Mouse (Mus musculus): ENCODE data around the gene Psd4. TPM values are rescaled to one million over a fixed set of nuclear protein-coding genes. Genes with fewer than 3 reads are reported as not detected.

Psd4 gene
- polyA plus RNA-seq, 1 experiment: 20.1 TPM

- WGBS: 59% methylated on average over 14 of the region's 14 CpGs
Observed at GRCm38 (mm10) chr2:24385111-24385961, 18.0 kb downstream of the Psd4 start.

DNA sequence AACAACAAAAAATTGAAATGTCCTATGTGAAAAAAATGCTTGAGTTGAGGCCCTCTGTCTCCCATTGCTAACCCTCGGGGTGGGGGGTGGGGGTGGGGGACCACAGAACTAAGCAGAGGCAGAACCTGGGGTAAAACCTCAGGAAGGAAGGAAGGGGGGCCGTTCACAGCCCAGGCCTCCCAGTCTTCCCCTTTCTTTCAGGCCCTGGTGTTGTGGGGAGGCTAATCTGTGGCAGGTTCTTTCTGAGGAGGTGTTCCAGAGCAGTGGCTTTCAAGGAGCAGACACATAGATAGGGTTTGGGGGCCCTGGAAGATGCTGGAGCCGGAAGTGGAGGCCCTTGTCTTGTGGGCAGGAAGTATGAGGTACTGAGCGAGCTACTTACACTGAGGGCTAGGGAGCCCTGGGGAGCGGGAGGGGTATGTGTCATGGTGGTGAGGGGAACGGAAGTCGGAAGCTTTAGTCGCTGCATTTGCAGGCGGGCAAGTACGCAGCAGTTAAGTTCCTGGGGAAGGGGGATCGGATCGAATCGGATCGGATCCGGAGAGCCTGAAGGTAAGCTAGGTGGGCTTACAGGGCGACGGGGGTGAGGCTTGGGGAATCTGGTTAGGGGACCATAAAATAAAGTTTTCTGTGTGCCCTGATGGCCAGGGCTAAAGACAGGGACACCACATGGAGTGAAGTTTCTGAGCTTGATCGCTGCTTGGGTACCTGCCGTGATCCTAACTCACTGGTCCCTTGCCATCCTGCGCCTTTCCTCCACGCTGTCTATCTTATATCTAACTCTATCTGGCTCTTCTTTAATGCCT lies 19.0 kb downstream of the Psd4 start:
- 90% methylated on average over 21 of the region's 21 CpGs for WGBS
- no peak for DNase-seq (ENCODE audit: low read depth, low spot score)

More at GRCm38 (mm10) chr2:24385111-24385961, 18.0 kb downstream of the Psd4 start:
- peak; percentile 67 for DNase-seq (ENCODE audit: low read depth, low spot score)

DNA sequence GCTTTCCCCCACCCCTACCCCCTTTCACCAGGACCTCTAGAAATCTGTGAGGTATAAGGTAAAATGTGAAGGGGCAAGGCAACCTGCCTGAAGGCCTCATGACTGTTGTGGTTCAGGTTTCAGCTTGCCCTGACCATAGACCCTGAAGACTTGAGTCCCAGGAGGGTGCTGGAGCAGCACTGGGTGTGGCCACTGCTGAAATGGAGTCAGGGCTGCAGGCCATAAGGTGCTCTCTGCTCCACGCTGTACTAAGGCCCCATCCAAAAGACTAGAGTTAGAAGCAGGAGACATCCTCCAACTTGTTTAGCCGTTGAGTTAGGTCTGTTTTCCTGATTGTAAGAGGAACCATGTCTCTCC lies 19.6 kb downstream of the Psd4 start:
- DNase-seq (ENCODE audit: low read depth, low spot score): no peak
- WGBS: 73% methylated on average over 2 of the region's 2 CpGs

GRCm38 (mm10) chr2:24387361-24388283 lies 20.2 kb downstream of the Psd4 start:
- no peak for DNase-seq (ENCODE audit: low read depth, low spot score)
- WGBS: 84% methylated on average over 4 of the region's 4 CpGs

GRCm38 (mm10) chr2:24393251-24393650 lies 25.9 kb downstream of the Psd4 start:
- no peak for DNase-seq (ENCODE audit: low read depth, low spot score)
- 83% methylated on average over 2 of the region's 2 CpGs for WGBS

- 45% methylated on average over 2 of the region's 2 CpGs for WGBS
- no peak for DNase-seq (ENCODE audit: low read depth, low spot score)
Observed at GRCm38 (mm10) chr2:24397115-24397514, 29.7 kb downstream of the Psd4 start.

DNA sequence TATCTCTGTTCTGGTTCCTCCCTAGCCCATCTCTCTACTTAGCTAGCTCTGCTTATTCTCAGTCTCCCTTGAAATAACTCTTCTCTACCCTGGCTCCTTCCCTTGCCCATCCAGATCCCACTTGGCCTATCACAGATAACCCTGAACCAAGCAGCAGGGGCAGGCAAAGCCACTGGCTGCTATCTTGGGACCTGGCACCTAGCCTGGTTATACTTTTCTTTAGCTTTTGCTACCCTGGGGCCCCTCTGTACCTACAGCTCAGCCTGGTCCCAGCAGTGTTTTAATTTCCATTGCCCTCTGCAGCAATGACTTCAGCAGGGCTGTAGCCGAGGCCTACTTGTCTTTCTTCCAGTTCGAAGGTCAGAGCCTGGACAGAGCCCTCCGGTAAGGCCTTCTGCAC lies 33.3 kb downstream of the Psd4 start:
- 83% methylated on average over 3 of the region's 3 CpGs for WGBS
- no peak for DNase-seq (ENCODE audit: low read depth, low spot score)

GRCm38 (mm10) chr2:24405345-24406012 lies 38.1 kb downstream of the Psd4 start:
- DNase-seq (ENCODE audit: low read depth, low spot score): no peak
- 30% methylated on average over 23 of the region's 23 CpGs for WGBS

GRCm38 (mm10) chr2:24407701-24408485 lies 40.5 kb downstream of the Psd4 start:
- DNase-seq (ENCODE audit: low read depth, low spot score): no peak
- 44% methylated on average over 4 of the region's 4 CpGs for WGBS

DNA sequence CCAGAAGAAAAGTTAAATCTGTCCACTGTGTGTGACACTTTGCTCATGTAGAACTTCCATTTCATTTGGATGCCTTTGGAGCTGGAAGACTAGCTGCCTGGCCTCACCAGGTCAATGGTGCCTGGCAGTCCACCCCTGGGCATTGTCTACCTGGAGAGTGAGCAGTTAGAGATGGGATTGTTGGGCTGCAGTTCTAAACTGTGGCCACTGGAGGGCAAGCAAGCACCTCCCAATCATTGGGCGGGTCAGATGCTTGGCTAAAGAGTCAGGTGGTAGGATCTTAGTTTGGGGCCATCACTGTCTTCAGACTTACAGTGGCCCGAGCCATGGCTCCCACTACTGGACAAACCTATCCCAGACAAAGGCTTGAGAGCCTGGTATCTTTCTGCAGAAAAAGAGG lies 41.8 kb downstream of the Psd4 start:
- DNase-seq (ENCODE audit: low read depth, low spot score): peak; percentile 55
- 2% methylated on average over 2 of the region's 2 CpGs for WGBS

DNA sequence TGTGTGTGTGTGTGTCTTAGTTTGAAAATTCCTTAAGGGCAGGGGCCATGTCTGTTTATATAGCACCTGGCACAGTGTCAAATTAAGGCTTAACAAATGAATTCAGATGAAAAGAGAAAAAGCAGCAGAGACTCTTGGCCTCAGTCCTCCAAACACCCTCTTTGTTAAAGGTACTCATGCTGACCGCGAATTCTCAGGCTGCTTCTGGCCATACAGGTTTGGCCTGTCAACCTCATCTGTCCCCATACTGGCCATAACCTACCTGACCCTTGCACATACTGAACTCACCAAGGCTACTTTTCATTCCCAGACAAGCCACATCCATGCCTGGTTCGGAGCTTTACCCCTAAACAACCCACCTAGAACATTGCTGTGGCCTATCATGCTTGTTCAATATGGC lies 45.8 kb downstream of the Psd4 start:
- DNase-seq (ENCODE audit: low read depth, low spot score): no peak
- 57% methylated on average over 3 of the region's 3 CpGs for WGBS

GRCm38 (mm10) chr2:24413677-24414076 lies 46.3 kb downstream of the Psd4 start:
- 84% methylated on average over 4 of the region's 4 CpGs for WGBS
- DNase-seq (ENCODE audit: low read depth, low spot score): no peak

DNA sequence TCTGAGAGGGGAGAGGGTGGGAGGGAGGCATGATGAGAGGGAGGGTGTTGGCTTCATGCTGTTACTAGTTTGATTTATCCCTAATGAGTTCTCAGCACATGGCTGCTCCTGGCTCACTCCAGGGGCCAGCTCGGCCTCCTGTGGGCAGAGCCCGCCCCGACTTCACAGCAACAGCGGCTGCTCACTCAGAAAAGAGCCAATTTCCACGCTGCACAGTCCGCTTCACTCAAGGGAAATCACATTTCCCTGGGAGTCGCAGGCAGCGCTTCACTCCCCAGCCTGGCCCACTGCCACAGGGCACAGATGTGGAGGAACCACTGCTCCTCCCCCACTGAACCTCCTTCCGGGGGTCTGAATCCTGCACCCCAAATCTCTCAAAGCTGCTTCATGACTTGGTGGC lies 49.3 kb downstream of the Psd4 start:
- 19% methylated on average over 9 of the region's 9 CpGs for WGBS
- DNase-seq (ENCODE audit: low read depth, low spot score): no peak

DNA sequence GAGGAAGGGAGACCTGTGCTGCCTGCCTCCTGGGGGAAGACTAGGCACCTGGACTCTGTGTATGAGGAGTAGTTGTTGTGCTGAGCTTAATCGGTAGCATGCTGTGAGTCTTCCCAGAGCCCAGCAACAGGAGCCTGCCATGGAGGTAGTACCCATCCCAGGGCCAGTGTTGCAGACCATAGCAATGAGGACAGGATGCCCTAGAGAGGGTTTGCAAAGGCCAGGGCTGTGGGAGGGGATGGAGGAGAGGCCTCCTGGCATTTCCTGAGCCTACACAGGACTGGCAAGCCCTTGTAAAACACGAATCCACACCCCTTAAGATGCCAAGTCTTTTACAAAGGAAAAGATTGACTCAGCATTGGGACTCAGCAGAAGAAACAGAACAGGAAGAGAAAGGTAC lies 49.7 kb downstream of the Psd4 start:
- 5% methylated on average over 2 of the region's 2 CpGs for WGBS
- DNase-seq (ENCODE audit: low read depth, low spot score): peak; percentile 56

DNA sequence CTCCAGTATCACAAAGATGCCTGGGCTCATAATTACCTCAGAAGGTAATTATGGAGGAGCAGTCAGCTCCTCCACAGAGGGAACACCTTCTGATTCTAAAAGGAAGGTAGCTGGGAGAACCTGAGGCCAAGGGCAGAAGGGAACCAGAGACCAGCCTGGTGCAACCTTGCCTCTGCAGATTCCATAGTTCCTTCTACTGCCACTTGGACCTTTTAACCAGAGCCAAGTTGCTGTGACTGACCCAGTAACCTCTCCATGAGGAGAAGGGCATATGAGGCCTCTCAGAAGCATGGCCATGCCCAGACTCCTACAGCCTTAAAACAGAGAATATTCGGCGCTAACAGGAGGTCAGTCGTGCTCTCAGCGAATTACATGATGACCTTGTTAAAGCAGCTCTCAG lies 50.2 kb downstream of the Psd4 start:
- 87% methylated on average over 4 of the region's 4 CpGs for WGBS
- DNase-seq (ENCODE audit: low read depth, low spot score): no peak

GRCm38 (mm10) chr2:24421211-24421863 lies 54.0 kb downstream of the Psd4 start:
- 43% methylated on average over 6 of the region's 6 CpGs for WGBS
- DNase-seq (ENCODE audit: low read depth, low spot score): peak; percentile 98

DNA sequence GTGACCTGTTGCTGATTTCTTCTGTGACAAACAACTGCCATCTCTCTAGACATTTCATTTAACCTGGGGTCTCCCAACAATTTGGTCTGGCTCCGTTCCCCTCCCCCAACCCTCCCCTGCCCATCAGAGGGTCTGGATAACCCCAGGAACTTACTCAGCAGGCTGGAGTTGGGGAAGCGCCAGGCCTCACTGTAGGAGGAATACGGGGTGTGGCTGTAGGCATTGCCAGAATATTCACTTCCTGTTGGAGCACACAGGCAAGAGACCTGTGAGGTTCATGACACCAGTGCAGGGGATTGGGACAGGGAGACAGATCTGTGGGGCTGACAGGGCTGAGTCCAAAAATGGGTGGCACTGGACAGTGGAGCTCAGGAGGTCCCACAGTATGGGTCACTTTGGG lies 55.4 kb downstream of the Psd4 start:
- peak; percentile 55 for DNase-seq (ENCODE audit: low read depth, low spot score)
- WGBS: 30% methylated on average over 3 of the region's 3 CpGs

GRCm38 (mm10) chr2:24425630-24426029 lies 58.2 kb downstream of the Psd4 start:
- DNase-seq (ENCODE audit: low read depth, low spot score): no peak
- WGBS: 79% methylated on average over 2 of the region's 2 CpGs

Data from large intestine, adult 2 months (tissue).